Mouse (Mus musculus) colon, adult 2 months (tissue): ENCODE measurements around the gene Grk4. TPM values are rescaled to one million over a fixed set of nuclear protein-coding genes. Genes with fewer than 3 reads are reported as not detected.

ENCODE experiments used
- polyA plus RNA-seq: library from polyadenylated mRNA; depleted of rRNA; stranded (reverse); fragments of >200 nt; gene quantifications from 2 replicates; pipeline ENCODE4 v1.2.3, GENCODE M21; 2012; rRNA removed

Gene Grk4
- 1.6 and 1.7 TPM in 2 replicates for polyA plus RNA-seq

DNA sequence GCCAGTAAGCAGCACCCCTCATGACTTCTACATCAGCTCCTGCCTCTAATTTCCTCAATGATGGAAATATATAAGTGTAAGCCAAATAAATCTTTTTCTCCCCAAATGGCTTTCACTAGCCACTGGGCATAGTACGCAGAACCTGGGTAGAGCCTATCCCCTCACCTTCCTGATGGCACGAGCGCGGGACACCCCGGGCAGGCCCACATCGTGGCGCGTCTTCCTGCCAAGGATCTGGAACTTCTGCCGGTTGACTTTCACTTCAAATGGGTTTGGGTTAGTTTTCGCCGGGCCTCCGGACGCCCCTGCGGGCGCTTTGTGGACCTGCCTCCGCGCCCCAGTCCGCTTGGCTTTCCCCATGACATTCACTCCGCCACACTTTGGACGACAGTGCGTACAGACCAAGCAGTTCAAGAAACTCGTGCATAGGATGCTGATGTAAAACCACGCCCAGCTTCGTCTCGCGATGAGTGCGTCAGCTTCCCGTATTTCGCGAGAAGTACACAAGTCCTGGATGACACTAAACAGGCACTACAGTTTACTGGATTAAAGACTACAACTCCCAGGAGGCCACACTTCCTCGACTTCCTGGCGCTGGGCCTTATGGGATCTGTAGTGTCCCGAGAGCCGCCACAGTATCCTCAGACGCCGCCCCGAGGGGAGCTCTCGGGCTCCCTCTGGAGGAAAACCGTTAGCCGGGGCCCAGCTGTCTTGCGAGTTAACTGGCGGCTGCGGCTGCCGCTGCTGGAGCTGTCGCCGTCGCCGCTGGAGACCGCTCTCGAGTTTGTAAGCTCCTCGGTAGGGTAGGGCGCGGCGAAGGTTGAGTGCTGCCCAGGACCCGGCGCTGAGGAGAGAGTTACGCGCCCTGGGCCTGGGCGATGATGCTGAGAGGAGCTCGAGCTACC is at the start of gene Grk4, which contains the start of gene Nop14:
Grk4 (plus strand) TSS at position 694 of the 905 bp plus-strand sequence.
Nop14 (minus strand) TSS at position 463 of the 905 bp plus-strand sequence.

DNA sequence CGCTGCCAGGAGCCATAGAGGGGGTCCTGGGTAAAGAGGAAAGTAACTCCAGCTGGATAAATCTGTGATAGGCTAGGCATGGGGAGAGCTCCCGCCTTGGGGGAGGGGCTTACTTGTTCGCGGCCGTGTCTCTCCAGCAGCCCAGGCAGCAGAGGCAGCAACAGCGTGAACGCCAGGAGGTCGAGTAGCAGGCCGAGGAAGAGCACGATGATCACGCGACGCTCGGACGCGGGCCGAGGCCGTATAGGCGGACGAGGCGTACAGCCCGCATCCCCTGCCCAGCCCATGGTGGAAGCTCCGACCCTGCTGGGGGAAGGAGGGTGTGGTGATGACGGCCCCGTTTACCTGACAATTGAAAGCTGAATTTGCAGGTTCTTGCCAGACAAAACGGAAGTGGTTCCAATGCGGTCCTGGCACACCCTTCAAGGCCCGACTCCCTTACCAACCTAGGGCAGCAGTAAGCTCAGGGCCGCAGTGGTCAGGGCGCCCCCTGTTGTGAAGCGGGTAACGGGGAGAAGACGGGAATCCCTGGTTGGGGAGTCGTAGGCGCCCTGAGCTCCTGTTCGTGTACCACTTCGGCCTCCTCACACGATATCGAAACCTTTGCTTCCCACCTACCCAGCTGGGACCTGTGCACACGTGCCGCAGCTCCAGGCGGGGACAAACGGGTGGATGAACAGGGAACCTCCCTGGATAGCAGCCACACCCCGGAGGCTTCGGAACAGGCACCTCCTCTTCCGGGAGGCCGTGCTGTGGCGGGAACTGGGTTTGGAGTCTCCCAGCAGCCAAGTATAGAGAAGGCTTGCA is 23.5 kb upstream of the Grk4 start, which contains the start of gene Mfsd10:
Mfsd10 (minus strand) TSS at position 732 of the 807 bp plus-strand sequence.

DNA sequence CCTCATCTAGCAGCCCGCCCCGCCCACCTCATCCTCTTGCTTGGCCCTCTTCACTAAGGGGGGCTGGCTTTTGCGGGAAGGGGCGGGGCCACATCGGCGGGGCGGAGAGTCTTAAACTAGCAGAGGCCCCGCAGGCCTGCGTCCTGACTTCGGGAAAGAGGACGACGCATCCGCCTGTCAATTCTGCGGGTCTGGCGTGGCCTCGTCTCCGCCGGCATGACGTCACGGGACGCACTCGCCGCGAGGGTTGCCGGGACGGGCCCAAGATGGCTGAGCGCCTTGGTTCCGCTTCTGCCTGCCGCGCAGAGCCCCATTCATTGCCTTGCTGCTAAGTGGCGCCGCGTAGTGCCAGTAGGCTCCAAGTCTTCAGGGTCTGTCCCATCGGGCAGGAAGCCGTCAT is 101.3 kb downstream of the Grk4 start, which contains the start of gene Htt:
Htt (plus strand) TSS at position 232 of the 400 bp plus-strand sequence.

Other genes with a start within 250 kb of the Grk4 start
- gene Tnip2, start 146.4 kb upstream of the Grk4 start, polyA plus RNA-seq, result 25.2 and 29.5 TPM in 2 replicates
- 9.6 and 10.1 TPM in 2 replicates for gene Sh3bp2, start 134.5 kb upstream of the Grk4 start, polyA plus RNA-seq
- gene Add1, start 86.7 kb upstream of the Grk4 start, polyA plus RNA-seq, result 211 and 227 TPM in 2 replicates
- gene Mfsd10, start 23.2 kb upstream of the Grk4 start, polyA plus RNA-seq, result 130 and 143 TPM in 2 replicates
- gene Nop14, start 231 bp upstream of the Grk4 start, polyA plus RNA-seq, result 6.6 and 8.7 TPM in 2 replicates
- 9.9 and 10.7 TPM in 2 replicates for gene Htt, start 101.4 kb downstream of the Grk4 start, polyA plus RNA-seq
- gene Msantd1, start 247.6 kb downstream of the Grk4 start, polyA plus RNA-seq, result 6.2 and 8.0 TPM in 2 replicates